Mouse (Mus musculus) heart, embryonic 13.5 days (tissue): Measurements from ENCODE around the gene Gm9745. TPM values are rescaled to one million over a fixed set of nuclear protein-coding genes. Genes with fewer than 3 reads are reported as not detected.
"Not testable (repeated sequence)": the region's sequence is repeated elsewhere in the genome, so short reads cannot be mapped to it uniquely, and the experiment has no call there.

Experiments
- ATAC-seq: fragments of 200-750 bp; cut with Nextera tagmentation; 2 replicates; pipeline ENCODE4 v1.8.0; 2017; ENCODE audit warnings: moderate TSS enrichment; ENCODE audit not compliant: insufficient number of reproducible peaks, low FRiP score, low TSS enrichment; ENCODE audit errors: extremely low read depth
- H3K27ac ChIP-seq: fragments of 300-500 bp; sonication (generic); replicated peaks from 2 replicates; pipeline ENCODE4 v1.5.1; 2015; ENCODE audit warnings: moderate library complexity, mild to moderate bottlenecking, inconsistent platforms
- H3K27me3 ChIP-seq: fragments of 300-500 bp; sonication (generic); replicated peaks from 2 replicates; pipeline ENCODE4 v1.6.1; 2015; ENCODE audit warnings: mild to moderate bottlenecking, inconsistent platforms
- H3K36me3 ChIP-seq: fragments of 300-500 bp; sonication (generic); 2 replicates; pipeline ENCODE4 v1.6.1; 2015; ENCODE audit warnings: mild to moderate bottlenecking, inconsistent platforms
- H3K4me1 ChIP-seq: fragments of 300-500 bp; sonication (generic); 2 replicates; pipeline ENCODE4 v1.6.1; 2015; ENCODE audit warnings: inconsistent platforms
- H3K4me2 ChIP-seq: fragments of 300-500 bp; sonication (generic); 2 replicates; pipeline ENCODE4 v1.6.1; 2015; ENCODE audit warnings: inconsistent platforms, mild to moderate bottlenecking, moderate library complexity
- H3K4me3 ChIP-seq: fragments of 300-500 bp; sonication (generic); 2 replicates; pipeline ENCODE4 v1.5.1; 2015; ENCODE audit warnings: moderate library complexity, mild to moderate bottlenecking, inconsistent platforms
- H3K9ac ChIP-seq: fragments of 300-500 bp; sonication (generic); 2 replicates; pipeline ENCODE4 v1.6.1; 2015; ENCODE audit warnings: inconsistent platforms, mild to moderate bottlenecking, moderate library complexity
- H3K9me3 ChIP-seq: fragments of 300-500 bp; sonication (generic); 2 replicates; pipeline ENCODE4 v1.6.1; 2016; ENCODE audit warnings: inconsistent platforms
- WGBS: fragments of 180-500 bp; shearing (Covaris S2); methylation state at CpG from one replicate; pipeline ENCODE4 v1.1.7; 2015; ENCODE audit warnings: mixed read lengths; 5-methylcytosine and 5-hydroxymethylcytosine counted together
- polyA plus RNA-seq: library from polyadenylated mRNA; unstranded; fragments of >200 nt; fragmentation: Nextera tagmentation; extraction: Ambion mirVana; gene quantifications from 2 replicates; pipeline ENCODE4 v1.2.1, GENCODE M21; 2015

The Gm9745 gene
- polyA plus RNA-seq, 1 experiment from 2014 or later: not detected

DNA sequence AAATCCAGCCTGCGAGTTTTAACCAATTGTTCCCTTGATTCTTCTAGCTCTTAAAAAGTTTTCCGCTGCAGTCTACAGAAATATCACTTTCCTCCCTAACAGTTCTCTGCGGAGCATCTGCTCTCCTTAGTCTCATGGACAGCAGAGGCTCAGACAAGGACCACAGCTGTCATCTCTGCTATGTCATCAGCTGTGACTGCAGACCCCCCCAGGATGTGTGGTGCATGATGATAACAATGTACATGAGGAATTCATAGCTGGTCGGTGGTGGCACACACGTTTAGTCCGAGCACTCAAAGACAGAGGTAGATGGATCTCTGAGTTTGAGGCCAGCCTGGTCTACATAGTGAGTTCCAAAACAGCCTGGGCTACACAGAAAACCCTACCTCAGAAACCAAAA lies 11.5 kb upstream of the Gm9745 start:
- not testable (repeated sequence) for ATAC-seq, H3K27ac ChIP-seq, H3K27me3 ChIP-seq, H3K9me3 ChIP-seq, H3K4me2 ChIP-seq, H3K9ac ChIP-seq, H3K36me3 ChIP-seq, H3K4me3 ChIP-seq
- H3K4me1 ChIP-seq: peaks cover 19% of the 10 kb centered on the region; the same call in 1 of the 2 replicates
- WGBS: 58% methylated on average over 5 of the region's 6 CpGs

DNA sequence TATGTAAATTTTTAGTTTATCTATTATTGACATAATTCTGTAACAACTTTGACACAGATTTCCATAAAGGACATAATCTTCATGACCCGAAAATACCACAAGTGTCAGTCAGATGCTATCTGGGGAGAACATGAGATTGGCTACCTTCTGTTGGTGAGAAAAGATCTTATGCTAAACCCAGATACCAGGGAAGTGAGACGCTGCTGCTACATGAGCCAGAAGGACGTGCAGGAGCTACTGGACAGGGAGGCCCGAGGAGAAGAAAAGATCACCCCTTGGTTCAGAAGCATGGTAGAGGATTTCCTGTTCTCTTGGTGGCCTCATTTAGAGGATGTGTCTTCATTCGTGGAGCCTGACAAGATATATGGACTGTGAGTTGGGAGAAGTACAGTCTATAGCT lies 11.0 kb upstream of the Gm9745 start:
- H3K9me3 ChIP-seq, H3K36me3 ChIP-seq, H3K4me2 ChIP-seq, ATAC-seq, H3K9ac ChIP-seq, H3K27me3 ChIP-seq, H3K4me3 ChIP-seq, H3K27ac ChIP-seq: not testable (repeated sequence)
- WGBS: 30% methylated on average over 1 of the region's 5 CpGs
- H3K4me1 ChIP-seq: peaks cover 19% of the 10 kb centered on the region; the same call in 1 of the 2 replicates

DNA sequence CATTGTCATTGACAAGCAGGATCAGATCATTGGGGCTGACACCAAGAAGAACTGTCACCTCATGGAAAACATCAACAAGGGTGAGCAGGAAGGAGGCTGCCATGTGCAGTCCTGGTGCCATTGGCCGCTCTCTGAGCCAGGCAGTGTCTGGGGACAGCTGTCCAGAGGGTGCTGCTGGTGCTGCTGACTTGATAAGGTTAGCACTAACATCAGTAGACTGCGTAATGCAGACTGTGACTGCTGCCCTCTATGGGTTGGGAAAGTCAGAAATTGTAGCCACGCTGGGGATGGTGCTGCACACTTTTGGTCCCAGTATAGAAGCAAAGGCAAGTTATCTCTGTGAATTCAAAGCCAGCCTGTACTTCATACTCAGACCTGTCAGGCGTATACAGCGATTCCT lies 8.8 kb upstream of the Gm9745 start:
- H3K4me1 ChIP-seq, H3K36me3 ChIP-seq, ATAC-seq, H3K27ac ChIP-seq, H3K4me3 ChIP-seq, H3K9ac ChIP-seq, H3K9me3 ChIP-seq, H3K27me3 ChIP-seq, H3K4me2 ChIP-seq: not testable (repeated sequence)
- WGBS: no CpG with 5 or more reads among the region's 5 CpGs

DNA sequence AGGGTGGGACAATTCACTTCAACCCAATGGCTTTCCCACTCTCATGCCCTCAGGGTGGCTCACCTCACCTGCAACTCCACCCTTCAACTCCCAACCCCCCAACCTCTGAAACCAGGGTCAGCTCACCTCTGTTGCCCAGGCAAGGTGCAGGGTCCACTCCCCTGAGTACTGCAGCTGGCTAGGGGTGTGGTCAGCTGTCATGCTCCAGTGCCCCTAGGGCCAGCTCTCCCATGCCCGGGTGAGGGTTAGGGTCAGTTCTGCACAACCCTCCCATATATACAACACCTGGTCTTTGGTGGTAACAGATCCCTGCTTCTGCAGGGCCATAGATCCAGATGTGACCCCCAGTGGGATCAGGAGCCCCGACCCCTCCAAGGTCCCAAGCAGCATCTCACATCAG lies 7.1 kb upstream of the Gm9745 start:
- not testable (repeated sequence) for H3K27ac ChIP-seq, H3K36me3 ChIP-seq, ATAC-seq, H3K9me3 ChIP-seq, H3K27me3 ChIP-seq, H3K4me3 ChIP-seq, H3K9ac ChIP-seq, H3K4me2 ChIP-seq, H3K4me1 ChIP-seq
- WGBS: 82% methylated on average over 2 of the region's 2 CpGs

DNA sequence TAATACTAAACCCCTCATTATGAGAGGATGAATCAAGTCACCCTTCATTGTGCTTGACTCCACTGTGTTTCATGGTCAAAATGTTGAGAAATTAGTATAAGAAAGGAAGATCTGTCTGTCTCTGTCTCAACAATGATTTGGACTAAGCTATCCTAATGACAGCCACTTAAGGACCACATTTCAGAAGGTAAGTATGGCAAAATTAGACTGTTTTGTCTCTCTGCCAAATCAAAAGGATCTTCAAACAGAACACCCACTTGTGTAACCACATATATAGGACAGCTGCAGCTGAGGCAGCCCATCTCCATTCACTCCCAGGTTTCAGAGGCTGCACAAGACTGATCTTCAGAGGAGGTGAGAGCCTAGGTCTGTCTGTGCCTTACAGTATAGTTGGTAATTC lies 4.5 kb upstream of the Gm9745 start, which contains the start of gene Idi2:
Idi2 (plus strand) TSS at position 301 of the 400 bp plus-strand sequence.
- not testable (repeated sequence) for H3K36me3 ChIP-seq, H3K9ac ChIP-seq, H3K4me2 ChIP-seq, H3K27ac ChIP-seq, H3K27me3 ChIP-seq, H3K4me1 ChIP-seq, ATAC-seq, H3K4me3 ChIP-seq, H3K9me3 ChIP-seq

DNA sequence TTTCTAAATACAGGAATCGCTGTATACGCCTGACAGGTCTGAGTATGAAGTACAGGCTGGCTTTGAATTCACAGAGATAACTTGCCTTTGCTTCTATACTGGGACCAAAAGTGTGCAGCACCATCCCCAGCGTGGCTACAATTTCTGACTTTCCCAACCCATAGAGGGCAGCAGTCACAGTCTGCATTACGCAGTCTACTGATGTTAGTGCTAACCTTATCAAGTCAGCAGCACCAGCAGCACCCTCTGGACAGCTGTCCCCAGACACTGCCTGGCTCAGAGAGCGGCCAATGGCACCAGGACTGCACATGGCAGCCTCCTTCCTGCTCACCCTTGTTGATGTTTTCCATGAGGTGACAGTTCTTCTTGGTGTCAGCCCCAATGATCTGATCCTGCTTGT lies 4.2 kb downstream of the Gm9745 start:
- not testable (repeated sequence) for H3K9ac ChIP-seq, H3K4me3 ChIP-seq, H3K9me3 ChIP-seq, H3K36me3 ChIP-seq, H3K4me2 ChIP-seq, ATAC-seq, H3K4me1 ChIP-seq, H3K27ac ChIP-seq, H3K27me3 ChIP-seq
- no CpG with 5 or more reads among the region's 5 CpGs for WGBS

DNA sequence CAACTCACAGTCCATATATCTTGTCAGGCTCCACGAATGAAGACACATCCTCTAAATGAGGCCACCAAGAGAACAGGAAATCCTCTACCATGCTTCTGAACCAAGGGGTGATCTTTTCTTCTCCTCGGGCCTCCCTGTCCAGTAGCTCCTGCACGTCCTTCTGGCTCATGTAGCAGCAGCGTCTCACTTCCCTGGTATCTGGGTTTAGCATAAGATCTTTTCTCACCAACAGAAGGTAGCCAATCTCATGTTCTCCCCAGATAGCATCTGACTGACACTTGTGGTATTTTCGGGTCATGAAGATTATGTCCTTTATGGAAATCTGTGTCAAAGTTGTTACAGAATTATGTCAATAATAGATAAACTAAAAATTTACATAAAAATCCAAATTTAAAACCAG lies 6.3 kb downstream of the Gm9745 start:
- H3K27ac ChIP-seq, ATAC-seq, H3K36me3 ChIP-seq, H3K9me3 ChIP-seq, H3K9ac ChIP-seq, H3K4me1 ChIP-seq, H3K4me2 ChIP-seq, H3K27me3 ChIP-seq, H3K4me3 ChIP-seq: not testable (repeated sequence)
- 44% methylated on average over 1 of the region's 5 CpGs for WGBS

DNA sequence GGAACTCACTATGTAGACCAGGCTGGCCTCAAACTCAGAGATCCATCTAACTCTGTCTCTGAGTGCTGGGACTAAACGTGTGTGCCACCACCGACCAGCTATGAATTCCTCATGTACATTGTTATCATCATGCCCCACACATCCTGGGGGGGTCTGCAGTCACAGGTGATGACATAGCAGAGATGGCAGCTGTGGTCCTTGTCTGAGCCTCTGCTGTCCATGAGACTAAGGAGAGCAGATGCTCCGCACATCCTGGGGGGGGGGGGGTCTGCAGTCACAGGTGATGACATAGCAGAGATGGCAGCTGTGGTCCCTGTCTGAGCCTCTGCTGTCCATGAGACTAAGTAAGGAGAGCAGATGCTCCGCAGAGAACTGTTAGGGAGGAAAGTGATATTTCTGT lies 6.9 kb downstream of the Gm9745 start:
- H3K4me1 ChIP-seq, H3K27ac ChIP-seq, H3K9ac ChIP-seq, H3K4me2 ChIP-seq, H3K4me3 ChIP-seq, ATAC-seq, H3K27me3 ChIP-seq, H3K9me3 ChIP-seq, H3K36me3 ChIP-seq: not testable (repeated sequence)
- WGBS: 58% methylated on average over 4 of the region's 4 CpGs

DNA sequence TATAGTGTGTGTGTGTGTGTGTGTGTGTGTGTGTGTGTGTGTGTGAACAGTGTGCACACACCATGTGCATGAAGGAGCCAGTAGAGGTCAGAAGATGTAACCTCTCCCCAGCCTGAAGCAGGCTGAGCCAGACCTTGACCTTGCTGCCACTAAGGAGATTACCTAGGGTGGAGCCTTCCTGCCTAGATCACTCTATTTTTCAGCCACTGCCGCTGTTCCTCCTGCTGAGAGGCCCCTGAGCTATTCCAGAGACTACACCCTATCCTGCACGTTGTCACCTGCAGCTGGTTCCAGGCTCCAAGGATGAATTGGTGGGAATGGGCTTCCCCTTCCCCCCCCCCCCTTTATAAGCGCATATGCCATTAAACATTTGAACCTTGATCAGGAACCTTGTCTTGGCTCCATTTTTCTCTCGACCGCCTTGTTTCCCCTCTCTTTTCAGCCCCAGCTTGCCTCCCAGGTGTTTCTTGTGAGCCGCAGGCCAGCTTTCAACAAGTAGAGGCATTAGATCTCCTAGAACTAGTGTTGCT lies 10.4 kb downstream of the Gm9745 start:
- H3K36me3 ChIP-seq, H3K9me3 ChIP-seq, H3K27me3 ChIP-seq, H3K9ac ChIP-seq, ATAC-seq, H3K27ac ChIP-seq, H3K4me3 ChIP-seq, H3K4me2 ChIP-seq, H3K4me1 ChIP-seq: not testable (repeated sequence)
- WGBS: 72% methylated on average over 6 of the region's 6 CpGs

DNA sequence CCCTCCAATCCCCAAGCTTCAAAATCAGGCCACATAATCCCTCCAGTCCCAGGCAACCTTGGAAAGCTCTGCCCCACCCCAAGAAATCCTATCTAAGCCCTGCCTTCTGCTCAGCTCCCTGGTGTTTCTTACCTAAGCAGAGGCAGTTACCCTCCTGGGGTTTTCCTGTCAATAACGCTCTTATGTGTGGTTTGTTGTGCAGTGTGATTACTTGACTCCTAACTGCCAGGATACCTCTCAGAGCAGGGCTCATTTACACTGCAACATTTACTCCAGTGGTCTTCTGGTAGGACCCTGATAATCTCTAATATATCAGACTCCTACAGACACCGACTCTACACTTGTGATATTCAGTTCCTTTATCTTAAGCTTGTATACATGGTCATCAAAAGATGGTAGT lies 14.5 kb downstream of the Gm9745 start:
- H3K27me3 ChIP-seq: no peaks in the 10 kb centered on the region
- H3K9ac ChIP-seq: no peak overlapping the region
- no peaks in the 10 kb centered on the region for H3K9me3 ChIP-seq
- H3K4me3 ChIP-seq: no peak overlapping the region
- no peaks in the 10 kb centered on the region for H3K36me3 ChIP-seq
- WGBS: 35% methylated on average over 2 of the region's 2 CpGs
- no peaks in the 10 kb centered on the region for H3K4me1 ChIP-seq
- no peak overlapping the region for H3K4me2 ChIP-seq
- H3K27ac ChIP-seq: no peak overlapping the region
- ATAC-seq: no peak

DNA sequence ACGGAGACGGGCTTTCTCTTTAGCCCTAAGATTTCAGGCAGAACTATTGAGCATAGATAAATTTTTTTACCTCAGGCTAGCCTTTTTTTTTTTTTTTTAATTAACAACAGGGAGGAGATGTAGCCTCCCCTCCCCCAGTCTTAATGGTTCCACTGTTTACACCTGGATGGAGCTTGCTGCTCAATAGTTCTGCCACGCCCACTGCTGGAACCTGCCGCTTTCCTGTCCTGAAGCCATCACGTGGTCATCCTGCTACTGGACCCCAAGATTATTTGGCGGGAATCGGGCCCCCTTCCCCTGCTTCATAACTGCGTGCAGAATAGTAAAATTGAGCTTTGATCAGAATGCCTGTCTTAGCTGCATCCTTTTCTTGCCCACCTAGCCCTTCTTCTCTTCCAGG lies 34.1 kb downstream of the Gm9745 start:
- not testable (repeated sequence) for H3K4me3 ChIP-seq

DNA sequence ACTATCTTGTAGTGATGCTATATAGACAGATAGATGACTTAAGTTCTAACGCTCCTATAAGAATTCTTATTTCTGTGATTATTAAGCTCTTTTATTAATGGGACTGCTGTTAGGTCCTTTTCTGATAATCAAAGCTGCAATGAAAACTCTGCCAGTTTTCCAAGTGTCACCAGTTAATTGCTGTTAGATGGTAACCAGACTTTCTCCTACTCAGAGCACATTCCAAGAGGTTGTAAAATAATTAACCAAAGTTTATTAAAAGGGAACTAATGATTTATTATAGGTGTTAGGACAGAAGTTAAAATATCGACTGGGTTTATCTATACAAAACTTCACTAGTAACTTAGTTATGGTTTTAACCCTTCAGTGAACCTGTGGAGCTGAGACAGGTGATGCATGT lies 42.0 kb downstream of the Gm9745 start:
- not testable (repeated sequence) for H3K4me3 ChIP-seq, H3K4me1 ChIP-seq, H3K9ac ChIP-seq, ATAC-seq, H3K4me2 ChIP-seq, H3K27ac ChIP-seq, H3K27me3 ChIP-seq, H3K36me3 ChIP-seq
- WGBS: 81% methylated on average over 2 of the region's 2 CpGs
- H3K9me3 ChIP-seq: peaks cover 33% of the 10 kb centered on the region

More for the DNA sequence above, 34.1 kb downstream of the Gm9745 start:
- not testable (repeated sequence) for H3K9ac ChIP-seq, H3K4me2 ChIP-seq, ATAC-seq, H3K9me3 ChIP-seq, H3K36me3 ChIP-seq, H3K27ac ChIP-seq, H3K4me1 ChIP-seq, H3K27me3 ChIP-seq
- 87% methylated on average over 8 of the region's 8 CpGs for WGBS
